Mouse (Mus musculus) lung, postnatal 0 days (tissue): ENCODE measurements around the gene Ttc16. TPM values are rescaled to one million over a fixed set of nuclear protein-coding genes. Genes with fewer than 3 reads are reported as not detected.
A peak's percentile ranks its signal among the peaks of the same experiment; 100 is the strongest.

Experiments
- ATAC-seq: fragments of 200-750 bp; cut with Nextera tagmentation; 2 replicates; pipeline ENCODE4 v1.8.0; 2017; ENCODE audit warnings: moderate library complexity
- DNase-seq: peaks from one replicate; pipeline ENCODE4 v3.0.0-alpha.2; 2016; ENCODE audit warnings: low spot score
- H3K27ac ChIP-seq: fragments of 300-500 bp; sonication (generic); 2 replicates; pipeline ENCODE4 v1.5.1; 2014; ENCODE audit warnings: antibody characterized with exemption, mild to moderate bottlenecking, low read length, mixed read lengths
- H3K27me3 ChIP-seq: fragments of 300-500 bp; sonication (generic); replicated peaks from 2 replicates; pipeline ENCODE4 v1.6.1; 2014; ENCODE audit warnings: low read length, mixed read lengths; ENCODE audit not compliant: insufficient read depth
- H3K36me3 ChIP-seq: fragments of 300-500 bp; sonication (generic); 2 replicates; pipeline ENCODE4 v1.6.1; 2014; ENCODE audit warnings: low read length, mixed read lengths; ENCODE audit not compliant: insufficient read depth
- H3K4me1 ChIP-seq: fragments of 300-500 bp; sonication (generic); 2 replicates; pipeline ENCODE4 v1.6.1; 2014; ENCODE audit warnings: antibody characterized with exemption, low read depth, low read length, mixed read lengths; ENCODE audit not compliant: insufficient read depth
- H3K4me2 ChIP-seq: fragments of 300-500 bp; sonication (generic); replicated peaks from 2 replicates; pipeline ENCODE4 v1.6.1; 2014; ENCODE audit warnings: low read depth, mild to moderate bottlenecking, low read length, moderate library complexity, mixed read lengths
- H3K4me3 ChIP-seq: fragments of 300-500 bp; sonication (generic); 2 replicates; pipeline ENCODE4 v1.5.1; 2014; ENCODE audit warnings: low read depth, low read length
- H3K9ac ChIP-seq: fragments of 300-500 bp; sonication (generic); replicated peaks from 2 replicates; pipeline ENCODE4 v1.6.1; 2014; ENCODE audit warnings: low read depth, mild to moderate bottlenecking
- H3K9me3 ChIP-seq: fragments of 300-500 bp; sonication (generic); 2 replicates; pipeline ENCODE4 v1.6.1; 2016; ENCODE audit warnings: low read length, mixed read lengths
- CTCF ChIP-seq: IDR thresholded peaks from 2 replicates; pipeline ENCODE4 v1.5.1; 2016; ENCODE audit warnings: antibody characterized with exemption, mild to moderate bottlenecking
- EP300 ChIP-seq: IDR thresholded peaks from 2 replicates; pipeline ENCODE4 v1.6.1; 2016; ENCODE audit warnings: antibody characterized with exemption, mild to moderate bottlenecking, control low read depth
- WGBS: fragments of 180-500 bp; shearing (Covaris S2); extraction: QIAGEN DNeasy Blood & Tissue Kit; methylation state at CpG from one replicate; pipeline ENCODE4 v1.1.7; 2014; 5-methylcytosine and 5-hydroxymethylcytosine counted together
- polyA plus RNA-seq: library from polyadenylated mRNA; unstranded; fragments of >200 nt; fragmentation: Nextera tagmentation; extraction: Ambion mirVana; gene quantifications from 2 replicates; pipeline ENCODE4 v1.2.1, GENCODE M21; 2015

Ttc16 gene
- polyA plus RNA-seq, 1 experiment from 2014 or later: 1.8 TPM

DNA sequence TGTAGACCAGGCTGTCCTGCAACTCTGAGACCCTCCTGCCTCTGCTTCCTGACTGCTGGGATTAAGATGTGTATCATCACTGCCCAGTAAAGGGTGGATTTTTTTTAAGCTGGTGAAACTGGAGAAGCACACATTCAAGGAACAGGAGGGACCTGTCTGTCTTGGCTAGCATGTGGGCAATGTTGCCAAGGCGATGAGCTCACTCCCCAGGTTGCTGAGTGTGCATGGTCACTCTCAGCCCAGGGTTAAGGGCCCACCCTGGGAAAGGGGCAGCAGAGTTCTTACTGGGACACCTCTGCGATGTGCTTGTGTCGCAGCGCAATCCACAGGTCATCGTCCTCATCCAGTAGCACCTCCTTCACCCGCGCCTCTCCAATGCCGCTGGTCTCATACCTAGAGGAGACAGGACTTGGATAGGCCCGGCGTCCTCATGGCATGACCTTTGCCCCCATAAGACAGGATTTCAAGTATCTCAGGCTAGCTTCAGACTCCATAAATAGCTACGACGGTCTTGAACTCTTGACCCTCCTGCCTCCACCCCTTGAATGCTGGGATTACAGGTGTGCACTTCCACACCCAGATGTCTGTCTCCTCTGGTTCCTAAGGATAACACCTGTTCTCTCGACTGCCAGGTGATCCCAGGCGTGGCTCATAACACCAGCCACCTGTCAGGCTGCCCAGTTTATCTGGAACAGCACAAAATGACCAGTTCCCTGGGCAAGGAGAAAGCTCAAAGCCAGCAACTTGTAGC is 33.6 kb upstream of the Ttc16 start:
- Histone ChIP-seq H3K9me3 (no peaks in the 10 kb centered on the region), H3K4me1 (no peaks in the 10 kb centered on the region), H3K27me3 (no peaks in the 10 kb centered on the region), H3K36me3 (no peaks in the 10 kb centered on the region), H3K4me2 (no peak overlapping the region), H3K4me3 (no peak overlapping the region), H3K27ac (no peak overlapping the region), H3K9ac (no peak overlapping the region)
- 88% methylated on average over 14 of the region's 14 CpGs for WGBS
- ATAC-seq (no peak), DNase-seq (no peak)
- TF ChIP-seq CTCF (no peak), EP300 (no peak)

DNA sequence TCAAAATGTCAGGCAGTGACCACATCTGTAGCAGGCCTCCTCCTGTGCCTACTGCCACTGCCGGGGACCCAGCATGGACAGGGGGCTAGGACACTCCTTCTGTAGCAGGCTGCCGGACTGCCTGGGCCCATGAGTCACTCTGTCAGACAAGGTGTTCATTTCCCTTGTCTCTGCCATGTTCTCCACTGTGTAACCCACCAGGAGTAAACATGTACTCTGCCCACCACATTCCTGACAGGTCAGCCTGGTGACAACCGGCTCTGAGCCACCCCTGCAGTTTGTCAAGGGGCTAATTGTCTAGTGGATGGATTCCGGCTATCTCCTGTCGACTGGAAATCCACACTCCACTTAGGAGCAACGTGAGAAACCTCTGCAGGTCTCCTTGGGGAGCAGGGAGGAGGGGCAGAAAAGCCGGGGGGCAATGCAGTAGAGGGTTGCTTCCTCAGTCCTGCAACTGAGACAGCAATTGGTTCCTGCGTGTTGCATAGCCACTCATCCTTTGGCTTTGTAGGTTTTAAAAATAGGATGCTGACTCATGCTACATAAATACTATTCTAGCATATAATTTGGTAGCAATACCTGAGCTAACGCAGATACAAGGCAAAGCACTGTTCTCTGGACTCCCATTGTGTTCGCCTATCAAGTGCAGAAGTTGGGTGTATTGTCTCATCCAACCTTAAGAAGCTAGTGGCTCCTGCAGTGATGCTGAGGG is 23.0 kb upstream of the Ttc16 start:
- no peak for TF ChIP-seq EP300
- no peak for TF ChIP-seq CTCF
- H3K9ac ChIP-seq: no peak overlapping the region
- no peaks in the 10 kb centered on the region for H3K27me3 ChIP-seq
- no peak overlapping the region for H3K4me3 ChIP-seq
- H3K27ac ChIP-seq: no peak overlapping the region
- peaks cover 7% of the 10 kb centered on the region; the same call in 1 of the 2 replicates for H3K36me3 ChIP-seq
- no peak for DNase-seq
- no peaks in the 10 kb centered on the region for H3K4me1 ChIP-seq
- ATAC-seq: no peak; the same call in 1 of the 2 replicates
- H3K4me2 ChIP-seq: no peak overlapping the region
- 51% methylated on average over 10 of the region's 10 CpGs for WGBS
- no peaks in the 10 kb centered on the region for H3K9me3 ChIP-seq

DNA sequence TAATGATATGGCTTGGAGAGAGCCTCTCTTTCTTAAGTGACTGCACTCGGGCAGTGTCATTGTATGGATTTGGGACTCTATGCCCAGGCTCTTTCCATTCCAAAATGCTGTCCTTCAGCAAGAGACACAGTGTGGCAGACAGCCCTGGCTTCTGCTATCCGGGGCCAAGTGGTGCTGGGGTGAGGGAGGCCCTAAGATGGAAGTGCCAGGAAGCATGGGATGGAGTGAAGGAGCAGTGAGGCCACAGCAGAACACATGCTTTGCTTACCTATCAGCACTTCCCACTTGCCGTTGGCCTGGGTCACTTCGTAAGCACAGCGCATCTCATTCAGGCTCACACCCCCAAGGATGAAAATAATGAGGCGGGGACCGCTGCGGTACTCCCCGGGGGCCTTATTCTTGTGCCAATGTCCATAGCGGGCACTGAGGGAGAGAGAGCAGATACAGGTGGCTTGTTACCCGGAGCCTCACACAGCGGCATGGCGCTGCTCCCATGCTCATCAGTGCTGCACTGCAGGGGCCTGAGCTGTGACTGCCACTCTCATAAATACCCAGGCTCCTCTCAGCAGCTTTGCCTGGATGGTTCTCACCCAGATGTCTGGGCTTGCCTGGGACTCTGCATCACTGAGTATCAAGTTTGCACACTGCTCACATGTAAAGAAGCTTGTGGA is 20.4 kb upstream of the Ttc16 start:
- WGBS: 86% methylated on average over 13 of the region's 13 CpGs

DNA sequence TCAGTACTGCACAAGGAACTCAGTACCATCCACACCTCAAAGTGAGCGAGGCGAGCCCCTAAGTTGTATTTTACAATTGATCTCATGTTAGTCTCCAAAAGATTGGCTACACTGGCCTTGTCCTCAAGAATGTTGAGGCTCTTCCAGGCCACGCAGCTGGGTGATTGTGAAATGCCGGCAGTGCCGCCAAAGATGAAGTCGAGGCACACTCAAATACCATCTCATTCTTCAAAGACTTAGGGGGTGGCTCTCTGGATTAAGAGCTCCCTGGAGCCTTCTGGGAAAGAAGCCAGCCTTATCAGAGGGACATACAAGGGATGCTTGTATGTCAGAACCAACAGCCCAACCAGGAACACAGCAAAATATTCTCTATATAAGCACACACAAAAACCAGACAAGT is 15.9 kb upstream of the Ttc16 start:
- no peak for TF ChIP-seq EP300
- no peak for TF ChIP-seq CTCF
- Histone ChIP-seq H3K9ac (no peak overlapping the region), H3K4me2 (no peak overlapping the region), H3K27me3 (no peaks in the 10 kb centered on the region), H3K27ac (no peak overlapping the region), H3K4me3 (no peak overlapping the region), H3K36me3 (no peaks in the 10 kb centered on the region), H3K4me1 (no peaks in the 10 kb centered on the region), H3K9me3 (no peaks in the 10 kb centered on the region)
- ATAC-seq (peak; percentile 78), DNase-seq (peak; percentile 82)
- 34% methylated on average over 6 of the region's 6 CpGs for WGBS

More for the DNA sequence above, 20.4 kb upstream of the Ttc16 start:
- no peak overlapping the region for H3K9ac ChIP-seq
- no peak for TF ChIP-seq CTCF
- no peaks in the 10 kb centered on the region for H3K27me3 ChIP-seq
- DNase-seq (no peak), ATAC-seq (no peak)
- H3K9me3 ChIP-seq: no peaks in the 10 kb centered on the region
- no peak overlapping the region for H3K4me2 ChIP-seq
- no peaks in the 10 kb centered on the region for H3K36me3 ChIP-seq
- no peak overlapping the region for H3K4me3 ChIP-seq
- H3K27ac ChIP-seq: no peak overlapping the region
- no peaks in the 10 kb centered on the region for H3K4me1 ChIP-seq

DNA sequence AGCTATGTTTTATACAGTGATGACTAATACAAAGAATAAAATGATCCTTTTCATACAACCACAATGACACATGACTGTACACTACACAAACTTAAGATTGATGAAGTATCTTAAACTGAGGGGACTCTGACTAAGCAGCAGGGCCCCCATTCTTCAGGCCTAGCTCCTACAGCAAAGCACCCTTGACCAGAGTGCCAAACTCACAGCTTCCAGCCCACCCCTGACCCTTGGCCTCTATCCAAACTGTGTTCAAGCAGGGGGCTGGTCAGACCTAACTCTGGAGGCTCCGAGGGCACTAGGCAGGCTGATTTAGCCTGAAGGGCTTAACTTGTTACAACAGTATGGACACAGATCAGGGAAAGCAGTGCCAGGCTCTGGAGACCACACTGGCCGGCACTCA is 13.1 kb upstream of the Ttc16 start:
- 40% methylated on average over 2 of the region's 2 CpGs for WGBS
- H3K9ac ChIP-seq: no peak overlapping the region
- H3K27ac ChIP-seq: no peak overlapping the region
- no peak for DNase-seq
- TF ChIP-seq EP300: no peak
- TF ChIP-seq CTCF: no peak
- no peak for ATAC-seq
- H3K36me3 ChIP-seq: no peaks in the 10 kb centered on the region
- no peak overlapping the region for H3K4me2 ChIP-seq
- H3K4me1 ChIP-seq: no peaks in the 10 kb centered on the region
- H3K4me3 ChIP-seq: no peak overlapping the region
- H3K27me3 ChIP-seq: no peaks in the 10 kb centered on the region
- H3K9me3 ChIP-seq: no peaks in the 10 kb centered on the region

DNA sequence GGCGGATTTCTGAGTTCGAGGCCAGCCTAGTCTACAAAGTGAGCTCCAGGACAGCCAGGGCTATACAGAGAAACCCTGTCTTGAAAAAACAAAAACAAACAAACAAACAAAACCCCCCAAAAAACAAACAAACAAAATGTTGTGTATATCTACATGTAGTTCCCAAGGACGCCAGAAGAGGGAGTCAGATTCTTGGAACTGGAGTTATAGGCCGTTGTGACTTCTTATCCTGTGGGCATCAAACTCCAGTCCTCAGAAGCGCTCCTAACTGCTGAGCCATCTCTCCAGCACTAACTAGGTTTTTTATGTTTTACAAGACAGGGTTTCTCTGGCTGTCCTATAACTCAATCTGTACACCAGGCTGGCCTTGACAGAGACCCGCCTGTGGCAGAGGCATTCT is 11.7 kb upstream of the Ttc16 start:
- Histone ChIP-seq H3K27ac (no peak overlapping the region), H3K4me2 (no peak overlapping the region), H3K9ac (no peak overlapping the region), H3K27me3 (no peaks in the 10 kb centered on the region), H3K9me3 (no peaks in the 10 kb centered on the region), H3K4me3 (no peak overlapping the region), H3K4me1 (no peaks in the 10 kb centered on the region), H3K36me3 (no peaks in the 10 kb centered on the region)
- TF ChIP-seq CTCF (peak; percentile 69), EP300 (no peak)
- ATAC-seq (no peak), DNase-seq (peak; percentile 60)
- whole genome bisulfite sequencing: 66% methylated on average over 6 of the region's 6 CpGs
